Mouse (Mus musculus) embryonic facial prominence, embryonic 10.5 days (tissue): Measurements from ENCODE around the gene Mdga2. TPM values are rescaled to one million over a fixed set of nuclear protein-coding genes. Genes with fewer than 3 reads are reported as not detected.

Source experiments
- DNase-seq: peaks from one replicate; pipeline ENCODE4 v3.0.0-alpha.2; 2017; ENCODE audit warnings: low spot score
- H3K27ac ChIP-seq: fragments of 300-500 bp; sonication (generic); replicated peaks from 2 replicates; pipeline ENCODE4 v1.5.1; 2016; ENCODE audit warnings: mild to moderate bottlenecking
- H3K27me3 ChIP-seq: fragments of 300-500 bp; sonication (generic); replicated peaks from 2 replicates; pipeline ENCODE4 v1.6.1; 2016; ENCODE audit warnings: low read depth, mild to moderate bottlenecking; ENCODE audit not compliant: poor library complexity, severe bottlenecking
- H3K36me3 ChIP-seq: fragments of 300-500 bp; sonication (generic); replicated peaks from 2 replicates; pipeline ENCODE4 v1.6.1; 2016; ENCODE audit warnings: mild to moderate bottlenecking, moderate library complexity
- H3K4me1 ChIP-seq: fragments of 300-500 bp; sonication (generic); 2 replicates; pipeline ENCODE4 v1.6.1; 2016
- H3K4me3 ChIP-seq: fragments of 300-500 bp; sonication (generic); 2 replicates; pipeline ENCODE4 v1.5.1; 2016; ENCODE audit warnings: mild to moderate bottlenecking, moderate library complexity
- H3K9me3 ChIP-seq: fragments of 300-500 bp; sonication (generic); 2 replicates; pipeline ENCODE4 v1.6.1; 2016; ENCODE audit warnings: mild to moderate bottlenecking
- WGBS: fragments of 180-500 bp; shearing (Covaris S2); methylation state at CpG from one replicate; pipeline ENCODE4 v1.1.7; 2016; 5-methylcytosine and 5-hydroxymethylcytosine counted together
- polyA plus RNA-seq: library from polyadenylated mRNA; unstranded; fragments of >200 nt; fragmentation: Nextera tagmentation; extraction: Ambion mirVana; gene quantifications from 2 replicates; pipeline ENCODE4 v1.2.1, GENCODE M21; 2016

The Mdga2 gene
- polyA plus RNA-seq, 1 experiment from 2014 or later = 2.5 TPM

DNA sequence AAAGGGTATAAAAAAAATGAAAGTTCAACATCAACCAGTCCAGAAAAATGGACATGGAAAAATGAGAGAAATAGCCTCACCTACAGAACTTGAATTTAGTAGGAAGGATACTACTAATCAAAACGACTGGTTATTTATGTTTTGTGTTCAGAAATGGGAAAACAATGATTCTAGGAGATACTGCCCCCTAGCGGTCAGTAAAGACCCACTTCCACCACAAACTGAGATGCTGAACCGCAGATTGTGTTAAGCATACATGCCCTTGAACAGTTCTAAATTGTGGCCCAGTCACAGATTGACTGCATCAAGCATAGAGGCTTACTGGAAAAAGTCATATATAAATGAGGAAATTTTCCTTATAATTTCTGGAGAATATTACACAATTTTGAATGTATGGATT lies 369.2 kb downstream of the Mdga2 start:
- no peaks in the 10 kb centered on the region for H3K27me3 ChIP-seq
- DNase-seq = no peak
- H3K36me3 ChIP-seq = no peaks in the 10 kb centered on the region
- H3K27ac ChIP-seq = no peak overlapping the region
- no peaks in the 10 kb centered on the region for H3K4me1 ChIP-seq
- WGBS = 21% methylated on average over 3 of the region's 3 CpGs
- H3K9me3 ChIP-seq = no peaks in the 10 kb centered on the region
- no peak overlapping the region for H3K4me3 ChIP-seq

DNA sequence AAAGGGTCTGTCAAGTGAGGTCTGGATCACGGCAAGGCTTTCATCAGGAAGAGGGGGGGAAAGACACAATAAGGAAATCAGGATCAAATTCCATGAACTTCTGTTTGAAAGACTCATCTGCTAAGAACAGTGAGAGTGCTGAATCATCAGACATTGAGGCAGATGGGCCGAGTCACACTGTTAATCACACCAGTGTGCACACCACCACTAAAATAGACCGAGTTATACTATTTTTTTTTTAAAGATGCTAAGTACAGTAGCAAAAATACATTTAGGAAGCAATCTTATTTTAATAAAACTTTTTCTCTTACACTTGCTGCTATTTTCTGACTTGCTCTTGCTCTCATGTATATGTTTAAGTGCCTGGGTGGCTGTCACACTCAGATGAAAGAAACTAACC lies 382.0 kb downstream of the Mdga2 start:
- no peaks in the 10 kb centered on the region for H3K27me3 ChIP-seq
- DNase-seq = no peak
- WGBS = 64% methylated on average over 3 of the region's 3 CpGs
- H3K27ac ChIP-seq = no peak overlapping the region
- no peak overlapping the region for H3K4me3 ChIP-seq
- H3K9me3 ChIP-seq = no peaks in the 10 kb centered on the region
- H3K36me3 ChIP-seq = no peaks in the 10 kb centered on the region
- no peaks in the 10 kb centered on the region for H3K4me1 ChIP-seq

DNA sequence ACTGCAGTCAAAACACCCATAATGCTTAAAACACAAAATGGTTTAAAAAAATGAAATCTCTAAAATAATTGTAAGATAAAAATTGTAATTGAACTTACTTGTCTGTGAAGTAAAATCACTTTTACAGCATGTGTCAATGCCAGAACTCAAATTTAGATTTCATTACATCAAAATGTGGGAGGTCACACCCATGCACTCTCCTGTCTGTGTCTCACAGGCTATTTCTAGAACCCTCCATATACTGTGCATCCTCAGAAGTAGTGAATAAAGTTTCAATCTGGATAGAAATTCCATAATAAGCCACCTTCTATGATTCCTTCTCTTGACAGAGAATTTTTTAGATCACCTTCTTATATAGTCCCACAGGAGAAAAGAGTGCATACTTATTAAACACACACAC lies 466.7 kb downstream of the Mdga2 start:
- Histone ChIP-seq H3K27me3 (no peaks in the 10 kb centered on the region), H3K4me1 (no peaks in the 10 kb centered on the region)

GRCm38 (mm10) chr12:66734536-66734935 lies 487.8 kb downstream of the Mdga2 start:
- Histone ChIP-seq H3K4me3 (no peak overlapping the region), H3K27ac (no peak overlapping the region), H3K27me3 (no peaks in the 10 kb centered on the region), H3K36me3 (no peaks in the 10 kb centered on the region), H3K9me3 (no peaks in the 10 kb centered on the region), H3K4me1 (no peaks in the 10 kb centered on the region)
- no peak for DNase-seq
- WGBS = 87% methylated on average over 3 of the region's 3 CpGs

More for the DNA sequence above, 466.7 kb downstream of the Mdga2 start:
- Histone ChIP-seq H3K4me3 (no peak overlapping the region), H3K27ac (no peak overlapping the region), H3K36me3 (no peaks in the 10 kb centered on the region), H3K9me3 (no peaks in the 10 kb centered on the region)
- DNase-seq = no peak

- Histone ChIP-seq H3K4me3 (no peak overlapping the region), H3K36me3 (no peaks in the 10 kb centered on the region), H3K27me3 (no peaks in the 10 kb centered on the region), H3K9me3 (no peaks in the 10 kb centered on the region), H3K4me1 (no peaks in the 10 kb centered on the region), H3K27ac (no peak overlapping the region)
- DNase-seq = no peak
- 80% methylated on average over 2 of the region's 2 CpGs for WGBS
These were observed 497.9 kb downstream of the Mdga2 start for GRCm38 (mm10) chr12:66724474-66724873.

GRCm38 (mm10) chr12:66708334-66708733 lies 514.0 kb downstream of the Mdga2 start:
- 84% methylated on average over 10 of the region's 10 CpGs for WGBS
- H3K27ac ChIP-seq = no peak overlapping the region
- no peaks in the 10 kb centered on the region for H3K4me1 ChIP-seq

GRCm38 (mm10) chr12:66707431-66707830 lies 514.9 kb downstream of the Mdga2 start:
- Histone ChIP-seq H3K4me1 (no peaks in the 10 kb centered on the region), H3K27ac (no peak overlapping the region), H3K27me3 (no peaks in the 10 kb centered on the region), H3K4me3 (no peak overlapping the region), H3K36me3 (no peaks in the 10 kb centered on the region), H3K9me3 (no peaks in the 10 kb centered on the region)
- WGBS = 21% methylated on average over 2 of the region's 2 CpGs
- DNase-seq = no peak

More at GRCm38 (mm10) chr12:66708334-66708733, 514.0 kb downstream of the Mdga2 start:
- no peaks in the 10 kb centered on the region for H3K36me3 ChIP-seq
- DNase-seq = no peak
- no peaks in the 10 kb centered on the region for H3K27me3 ChIP-seq
- H3K4me3 ChIP-seq = no peak overlapping the region
- no peaks in the 10 kb centered on the region for H3K9me3 ChIP-seq

DNA sequence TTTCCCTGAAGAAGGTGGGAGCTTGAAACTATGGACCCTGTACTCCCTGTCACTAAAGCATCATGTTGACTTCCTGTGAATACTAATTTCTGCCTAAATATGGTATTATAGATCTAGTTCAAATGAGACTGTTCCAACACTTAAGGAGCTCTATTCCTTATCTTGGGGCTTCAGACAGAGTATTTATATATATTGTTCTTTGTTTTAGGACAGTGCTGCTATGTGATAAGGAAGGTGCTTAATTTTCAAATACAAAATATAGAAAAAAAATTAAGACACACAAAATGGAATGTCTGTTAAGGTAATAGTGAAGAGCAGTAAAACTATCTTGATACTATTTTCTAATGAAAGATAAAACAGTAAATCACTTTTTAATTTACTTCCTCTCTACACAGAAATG lies 517.3 kb downstream of the Mdga2 start:
- Histone ChIP-seq H3K27me3 (no peaks in the 10 kb centered on the region), H3K4me3 (no peak overlapping the region), H3K9me3 (no peaks in the 10 kb centered on the region), H3K4me1 (no peaks in the 10 kb centered on the region), H3K27ac (no peak overlapping the region), H3K36me3 (no peaks in the 10 kb centered on the region)
- DNase-seq = no peak

DNA sequence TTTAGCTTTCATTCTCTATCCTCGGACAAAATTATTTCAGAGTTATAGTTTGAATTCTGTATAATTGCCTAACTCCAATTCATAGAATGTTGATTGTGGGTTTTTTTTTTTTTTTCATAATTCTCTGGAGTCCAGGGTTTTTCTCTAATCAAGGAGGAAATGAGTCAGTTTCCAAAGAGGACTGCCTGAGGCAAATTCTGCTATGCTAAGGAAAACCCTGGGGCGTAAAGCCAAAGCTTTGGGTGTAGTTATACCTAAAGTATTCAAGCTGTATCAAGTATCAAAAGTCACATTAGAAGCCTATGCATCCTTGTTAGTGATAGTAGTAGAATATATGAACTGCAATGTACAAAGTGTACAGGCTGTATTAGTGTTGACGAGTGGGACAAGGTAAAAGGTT lies 519.6 kb downstream of the Mdga2 start:
- Histone ChIP-seq H3K9me3 (no peaks in the 10 kb centered on the region), H3K27me3 (no peaks in the 10 kb centered on the region), H3K36me3 (no peaks in the 10 kb centered on the region), H3K4me3 (no peak overlapping the region), H3K27ac (no peak overlapping the region), H3K4me1 (no peaks in the 10 kb centered on the region)
- DNase-seq = no peak
- 84% methylated on average over 3 of the region's 3 CpGs for WGBS

GRCm38 (mm10) chr12:66679558-66679957 lies 542.8 kb downstream of the Mdga2 start:
- Histone ChIP-seq H3K9me3 (no peaks in the 10 kb centered on the region), H3K27me3 (no peaks in the 10 kb centered on the region), H3K4me1 (no peaks in the 10 kb centered on the region), H3K36me3 (no peaks in the 10 kb centered on the region), H3K27ac (no peak overlapping the region), H3K4me3 (no peak overlapping the region)
- no peak for DNase-seq
- WGBS = 75% methylated on average over 3 of the region's 3 CpGs

- no peak overlapping the region for H3K27ac ChIP-seq
- DNase-seq = peak; percentile 10
- H3K36me3 ChIP-seq = no peaks in the 10 kb centered on the region
- no peaks in the 10 kb centered on the region for H3K27me3 ChIP-seq
- no peak overlapping the region for H3K4me3 ChIP-seq
- 69% methylated on average over 12 of the region's 12 CpGs for WGBS
- 0 out of 2 replicates have a peak, but pooled peaks cover 4% of the 10 kb centered on the region for H3K4me1 ChIP-seq
- no peaks in the 10 kb centered on the region for H3K9me3 ChIP-seq
These were observed 573.5 kb downstream of the Mdga2 start for GRCm38 (mm10) chr12:66648605-66649552.

GRCm38 (mm10) chr12:66640408-66640807 lies 581.9 kb downstream of the Mdga2 start:
- no peaks in the 10 kb centered on the region for H3K4me1 ChIP-seq
- no peak for DNase-seq
- H3K9me3 ChIP-seq = no peaks in the 10 kb centered on the region
- H3K36me3 ChIP-seq = no peaks in the 10 kb centered on the region
- H3K27me3 ChIP-seq = no peaks in the 10 kb centered on the region
- no peak overlapping the region for H3K4me3 ChIP-seq
- no peak overlapping the region for H3K27ac ChIP-seq
- WGBS = 72% methylated on average over 1 of the region's 1 CpGs

DNA sequence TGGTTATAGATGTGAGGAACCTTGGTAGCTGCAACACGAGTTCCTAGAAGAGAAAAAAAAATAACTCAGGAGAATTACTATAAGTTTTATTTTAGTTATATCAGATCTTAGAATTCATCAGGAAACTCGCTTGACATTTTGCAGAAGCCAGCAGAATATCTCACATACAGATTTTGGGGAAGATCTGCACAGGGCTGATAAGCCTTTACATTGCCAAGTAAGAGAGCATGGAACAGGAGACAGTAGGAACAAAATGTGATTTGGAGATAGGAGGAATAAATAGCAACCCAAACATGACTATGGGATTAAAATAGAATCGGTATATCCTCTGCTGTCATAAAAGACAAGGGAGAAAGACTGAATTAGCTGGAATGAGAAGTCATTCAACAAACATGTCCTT lies 602.4 kb downstream of the Mdga2 start:
- Histone ChIP-seq H3K27ac (no peak overlapping the region), H3K36me3 (no peaks in the 10 kb centered on the region), H3K4me1 (no peaks in the 10 kb centered on the region), H3K4me3 (no peak overlapping the region), H3K27me3 (no peaks in the 10 kb centered on the region), H3K9me3 (no peaks in the 10 kb centered on the region)
- 87% methylated on average over 3 of the region's 3 CpGs for WGBS
- DNase-seq = no peak
